In genomic region chr11:117354107-117354506, GRCm38 (mm10) we compare ENCODE assay signal across 11 mouse cellular contexts.
A peak's percentile ranks its signal among the peaks of the same experiment; 100 is the strongest.
DNase-seq lines count a peak whose midpoint lies in the region; ATAC-seq and TF ChIP-seq lines count a peak whose summit lies in the region.
"Had no signal": no experiment of that assay in that cellular context is flagged by ENCODE, and none has a peak within 500 bp of the region (broad histone marks: within the 10 kb centered on the region; RNA-seq: fewer than 3 reads in every experiment).

No protein-coding gene starts in this region.

- 43% methylated on average over 4 of the region's 4 CpGs for WGBS in heart, adult 2 months
- WGBS in heart, embryonic 11.5 days (ENCODE audit: insufficient replicate concordance): 84% methylated on average over 4 of the region's 4 CpGs
- WGBS in midbrain, embryonic 10.5 days: 95% methylated on average over 4 of the region's 4 CpGs

- H3K79me2 ChIP-seq in heart, adult 2 months (replicated peaks; ENCODE audit: control insufficient read depth, insufficient read depth, low read length): no peaks in the 10 kb centered on the region

- peak overlapping the region; percentile 13; the same call in 1 of the 2 replicates for H3K27ac ChIP-seq in heart, adult 2 months
- no peak overlapping the region for H3K27ac ChIP-seq in heart, embryonic 11.5 days (ENCODE audit: low read depth, low read length)
- no peak overlapping the region for H3K27ac ChIP-seq in midbrain, embryonic 10.5 days (replicated peaks)
- H3K27ac ChIP-seq: liver, embryonic 12.5 days had no signal

- intact Hi-C loops in heart, adult 2 months (cut with DNase I): no loop called here

- no peak for ATAC-seq in heart, embryonic 11.5 days (replicated peaks; ENCODE audit: insufficient number of reproducible peaks, low FRiP score, low TSS enrichment)
- ATAC-seq: liver, embryonic 12.5 days had no signal

- no peaks in the 10 kb centered on the region for H3K9me3 ChIP-seq in heart, embryonic 11.5 days (replicated peaks; ENCODE audit: control insufficient read depth, low read length)
- no peaks in the 10 kb centered on the region for H3K9me3 ChIP-seq in midbrain, embryonic 10.5 days (replicated peaks)
- H3K9me3 ChIP-seq: liver, embryonic 12.5 days had no signal

- H3K4me3 ChIP-seq in heart, adult 2 months: no peak overlapping the region
- no peak overlapping the region for H3K4me3 ChIP-seq in heart, embryonic 11.5 days (ENCODE audit: low read depth, low read length)
- no peak overlapping the region for H3K4me3 ChIP-seq in midbrain, embryonic 10.5 days
- H3K4me3 ChIP-seq: erythroblast, embryonic 14.5 days; liver, embryonic 12.5 days had no signal

- no peaks in the 10 kb centered on the region for H3K36me3 ChIP-seq in heart, adult 2 months (ENCODE audit: control insufficient read depth, insufficient read depth, low read length)
- peaks cover 46% of the 10 kb centered on the region for H3K36me3 ChIP-seq in heart, embryonic 11.5 days (ENCODE audit: control insufficient read depth, insufficient read depth, low read length)
- H3K36me3 ChIP-seq in midbrain, embryonic 10.5 days: peaks cover 89% of the 10 kb centered on the region

- 0 out of 2 replicates have a peak, but pooled peaks have one; percentile 54 for TF ChIP-seq EP300 in heart, adult 2 months (IDR thresholded peaks at IDR 0.05; ENCODE audit: insufficient read depth, low read depth, low read length)

- TF ChIP-seq CTCF in heart, adult 2 months (IDR thresholded peaks at IDR 0.05): no peak

- peaks cover 8% of the 10 kb centered on the region for H3K4me1 ChIP-seq in heart, adult 2 months (ENCODE audit: control insufficient read depth, insufficient read depth, low read length)
- peaks cover 17% of the 10 kb centered on the region for H3K4me1 ChIP-seq in heart, embryonic 11.5 days (ENCODE audit: control insufficient read depth, insufficient read depth, low read length)
- H3K4me1 ChIP-seq in midbrain, embryonic 10.5 days: peaks cover 18% of the 10 kb centered on the region

- H3K4me2 ChIP-seq in heart, embryonic 11.5 days: no peak overlapping the region
- H3K4me2 ChIP-seq: liver, embryonic 12.5 days had no signal

- TF ChIP-seq POLR2A in heart, adult 2 months (IDR thresholded peaks at IDR 0.05; ENCODE audit: insufficient read depth, low read depth, low read length): no peak

- peak; percentile 85 for DNase-seq in heart, adult 2 months
- peak; percentile 48 for DNase-seq in MN1 (ENCODE audit: low spot score)
- DNase-seq in gastrocnemius, postnatal 25 days: peak; percentile 72
- DNase-seq in kidney, adult 9 months: peak; percentile 73
- DNase-seq in midbrain, embryonic 10.5 days (ENCODE audit: low spot score): no peak
- DNase-seq in right cerebral cortex, postnatal 14 days: no peak
- DNase-seq in right cerebral cortex, adult 18-20 months: no peak
- DNase-seq: thymus, postnatal 36 days had no signal

- H3K9ac ChIP-seq in heart, adult 2 months (ENCODE audit: low read depth, low read length): no peak overlapping the region
- no peak overlapping the region for H3K9ac ChIP-seq in heart, embryonic 11.5 days (ENCODE audit: low read depth, low read length)
- H3K9ac ChIP-seq: liver, embryonic 12.5 days had no signal

- H3K27me3 ChIP-seq in heart, adult 2 months (ENCODE audit: control insufficient read depth, insufficient read depth, low read length): no peaks in the 10 kb centered on the region
- H3K27me3 ChIP-seq in heart, embryonic 11.5 days (ENCODE audit: control insufficient read depth, insufficient read depth, low read length): no peaks in the 10 kb centered on the region
- no peaks in the 10 kb centered on the region for H3K27me3 ChIP-seq in midbrain, embryonic 10.5 days (ENCODE audit: low read depth, poor library complexity, severe bottlenecking)
- H3K27me3 ChIP-seq: liver, embryonic 12.5 days had no signal

Comparison
In these comparisons a context has a peak if more than half of its experiments do, and no peak if none do; other contexts are left out.
1. DNase-seq: peak in heart, adult 2 months (2 of 2), MN1 (single experiment), gastrocnemius, postnatal 25 days (single experiment) and kidney, adult 9 months (single experiment); none in midbrain, embryonic 10.5 days (single experiment), right cerebral cortex, postnatal 14 days (single experiment) and right cerebral cortex, adult 18-20 months (single experiment).